Mouse (Mus musculus) Patski (cell line): ENCODE data around the gene Slc35b2. TPM values are rescaled to one million over a fixed set of nuclear protein-coding genes. Genes with fewer than 3 reads are reported as not detected.

Source experiments
- ATAC-seq: fragments of 100-300 bp; one replicate; pipeline ENCODE4 v1.8.0; 2021
- CTCF ChIA-PET: fragments of 350-600 bp; sonication (Branson Sonifier 250); formaldehyde crosslinking; loops from one replicate; lab custom pipeline; 2022; ENCODE audit warnings: inconsistent platforms; lab: Charles Lee
- POLR2A ChIA-PET: fragments of 350-600 bp; sonication (Branson Sonifier 250); formaldehyde crosslinking; loops from one replicate; lab custom pipeline; 2022; ENCODE audit warnings: antibody characterized with exemption, inconsistent platforms; lab: Charles Lee
- DNase-seq: peaks from one replicate; pipeline ENCODE4 v3.0.0-alpha.2; 2011; ENCODE audit warnings: low read depth, low spot score
- H3K27me3 ChIP-seq: fragments of 371-371 bp; one replicate; pipeline ENCODE4 v1.5.1; 2021
- CTCF ChIP-seq: fragments of 100-300 bp; IDR thresholded peaks from one replicate; pipeline ENCODE4 v1.5.1; 2021
- in situ Hi-C: fragments of 300-500 bp; cut with MboI; formaldehyde crosslinking; loops from 3 replicates; pipeline ENCODE4 v1.11.1; 2018; ENCODE audit warnings: low pct_unique_long_range_greater_than_20kb, mixed read lengths
- polyA plus RNA-seq: library from polyadenylated mRNA; unstranded; gene quantifications from one replicate; pipeline ENCODE4 v1.2.3, GENCODE M21; 2021

The Slc35b2 gene
- polyA plus RNA-seq, 1 experiment from 2014 or later: 98.0 TPM

GRCm38 (mm10) chr17:45595736-45596390 lies 32.2 kb downstream of the Slc35b2 start:
- no peaks in the 10 kb centered on the region for H3K27me3 ChIP-seq
- ChIA-PET CTCF (interaction anchor here (1.5 kb wide), 1 partner anchor 9 kb away, joined by 4 read pairs; no protein-coding TSS in a partner anchor), POLR2A (interaction anchor here (0.9 kb wide), 1 partner anchor 23 kb away, joined by 4 read pairs; the partner anchor contains the start of gene Hsp90ab1)
- DNase-seq (no peak), ATAC-seq (no peak)
- in situ Hi-C loops: no loop called here
- no peak for TF ChIP-seq CTCF

- ATAC-seq (peak; percentile 63), DNase-seq (peak; percentile 60)
- CTCF ChIA-PET: interaction anchor here (0.8 to 1.9 kb wide), 5 partner anchors 9 to 30 kb away, joined by 3 to 11 read pairs (median 3); no protein-coding TSS in a partner anchor
- in situ Hi-C loops: no loop called here
- TF ChIP-seq CTCF: no peak
- H3K27me3 ChIP-seq: peaks cover 4% of the 10 kb centered on the region
- POLR2A ChIA-PET: interaction anchor here (0.6 to 1.8 kb wide), 4 partner anchors 12 to 337 kb away, joined by 3 to 8 read pairs (median 4); partner anchors contain the start of gene Hsp90ab1
Measured at GRCm38 (mm10) chr17:45596631-45597396, 33.1 kb downstream of the Slc35b2 start.

DNA sequence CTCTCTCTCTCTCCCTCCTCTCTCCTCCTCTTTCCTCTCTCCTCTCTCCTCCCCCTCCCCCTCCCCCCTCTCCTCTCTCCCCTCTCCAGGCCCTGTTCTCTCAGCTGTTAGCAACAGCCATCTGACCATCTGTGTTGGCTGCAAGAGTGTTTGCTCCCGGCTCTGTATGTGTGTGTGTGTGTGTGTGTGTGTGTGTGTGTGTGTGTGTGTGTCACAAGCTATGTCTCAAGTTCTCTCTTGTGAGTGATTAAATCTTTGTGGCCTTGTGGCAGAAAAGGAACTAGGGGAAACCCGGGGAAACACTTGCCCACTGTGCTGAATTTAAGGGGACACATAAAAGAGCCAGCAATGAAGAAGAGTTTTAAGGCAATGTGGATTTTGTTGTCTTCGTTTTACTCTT lies 34.1 kb downstream of the Slc35b2 start:
- ChIA-PET CTCF (interaction anchor here (1.3 to 1.9 kb wide), 2 partner anchors 12 to 29 kb away, joined by 3 to 11 read pairs; no protein-coding TSS in a partner anchor), POLR2A (interaction anchor here (0.6 to 1.8 kb wide), 2 partner anchors 13 to 117 kb away, joined by 3 to 8 read pairs; no protein-coding TSS in a partner anchor)
- no peak for ATAC-seq
- DNase-seq: no peak
- TF ChIP-seq CTCF: no peak
- peaks cover 4% of the 10 kb centered on the region for H3K27me3 ChIP-seq
- in situ Hi-C loops: no loop called here

- in situ Hi-C loops: no loop called here
- POLR2A ChIA-PET: interaction anchor here (0.6 to 1.8 kb wide), 2 partner anchors 13 to 116 kb away, joined by 3 to 8 read pairs; no protein-coding TSS in a partner anchor
- H3K27me3 ChIP-seq: peaks cover 4% of the 10 kb centered on the region
- ATAC-seq (no peak), DNase-seq (no peak)
- CTCF ChIA-PET: interaction anchor here (1.3 to 1.9 kb wide), 2 partner anchors 12 to 28 kb away, joined by 3 to 11 read pairs; no protein-coding TSS in a partner anchor
- no peak for TF ChIP-seq CTCF
Measured at GRCm38 (mm10) chr17:45598376-45598775, 34.7 kb downstream of the Slc35b2 start.

GRCm38 (mm10) chr17:45598891-45599290 lies 35.2 kb downstream of the Slc35b2 start:
- in situ Hi-C loops: no loop called here
- no peak for TF ChIP-seq CTCF
- H3K27me3 ChIP-seq: peaks cover 4% of the 10 kb centered on the region
- CTCF ChIA-PET: no interaction called here
- POLR2A ChIA-PET: no interaction called here
- ATAC-seq (no peak), DNase-seq (no peak)

GRCm38 (mm10) chr17:45599446-45600242 lies 36.0 kb downstream of the Slc35b2 start, which contains the start of gene Slc29a1:
Slc29a1 (minus strand) TSS chr17:45599606.
- in situ Hi-C loops: no loop called here
- CTCF ChIA-PET: interaction anchor here (1.2 to 1.4 kb wide), 3 partner anchors 11 to 18 kb away, joined by 3 to 7 read pairs (median 3); no protein-coding TSS in a partner anchor
- POLR2A ChIA-PET: no interaction called here
- TF ChIP-seq CTCF: no peak
- H3K27me3 ChIP-seq: peaks cover 4% of the 10 kb centered on the region
- DNase-seq (no peak), ATAC-seq (no peak)

DNA sequence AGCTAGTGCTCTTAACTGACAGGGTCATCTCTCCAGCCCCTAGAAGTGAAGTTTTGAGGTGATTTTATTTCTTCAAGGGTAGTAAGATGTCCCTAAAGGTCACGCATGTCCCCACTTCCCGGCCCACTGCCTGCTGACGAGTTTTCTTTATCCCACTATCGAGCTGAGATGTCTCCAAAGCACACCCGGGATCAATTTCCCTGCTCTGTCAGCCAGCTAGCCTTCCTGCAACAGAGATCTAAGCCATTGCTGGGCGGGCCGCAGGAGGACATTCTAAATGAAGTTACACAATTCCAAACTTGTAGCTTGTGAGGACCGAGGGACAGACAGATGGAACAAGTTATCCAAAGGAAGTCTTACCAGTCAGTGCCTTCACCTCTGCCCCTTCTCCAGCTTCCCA lies 36.6 kb downstream of the Slc35b2 start:
- POLR2A ChIA-PET: no interaction called here
- DNase-seq: no peak
- TF ChIP-seq CTCF: no peak

GRCm38 (mm10) chr17:45601325-45601724 lies 37.7 kb downstream of the Slc35b2 start:
- no peak for DNase-seq
- ATAC-seq: no peak
- CTCF ChIA-PET: interaction anchor here (1.3 to 1.5 kb wide), 3 partner anchors 16 to 30 kb away, joined by 3 to 5 read pairs (median 3); no protein-coding TSS in a partner anchor
- no peak for TF ChIP-seq CTCF
- in situ Hi-C loops: no loop called here
- POLR2A ChIA-PET: interaction anchor here (0.6 kb wide), 1 partner anchor 87 kb away, joined by 3 read pairs; no protein-coding TSS in a partner anchor
- peaks cover 4% of the 10 kb centered on the region for H3K27me3 ChIP-seq

More for the DNA sequence above, 36.6 kb downstream of the Slc35b2 start:
- CTCF ChIA-PET: interaction anchor here (1.2 to 1.4 kb wide), 3 partner anchors 10 to 17 kb away, joined by 3 to 7 read pairs (median 3); no protein-coding TSS in a partner anchor
- in situ Hi-C loops: no loop called here
- no peak for ATAC-seq
- H3K27me3 ChIP-seq: peaks cover 4% of the 10 kb centered on the region

GRCm38 (mm10) chr17:45601877-45602304 lies 38.2 kb downstream of the Slc35b2 start, which contains the start of gene Mymx:
Mymx (minus strand) TSS chr17:45602102.
- peaks cover 4% of the 10 kb centered on the region for H3K27me3 ChIP-seq
- DNase-seq (no peak), ATAC-seq (no peak)
- ChIA-PET CTCF (interaction anchor here (1.3 to 1.5 kb wide), 2 partner anchors 25 to 30 kb away, joined by 3 to 5 read pairs; no protein-coding TSS in a partner anchor), POLR2A (interaction anchor here (0.6 kb wide), 1 partner anchor 87 kb away, joined by 3 read pairs; no protein-coding TSS in a partner anchor)
- in situ Hi-C loops: no loop called here
- no peak for TF ChIP-seq CTCF
